Mouse (Mus musculus) midbrain, postnatal 0 days (tissue): ENCODE results near the gene Far1. TPM values are rescaled to one million over a fixed set of nuclear protein-coding genes. Genes with fewer than 3 reads are reported as not detected.

Experiments used
- ATAC-seq: fragments of 200-750 bp; cut with Nextera tagmentation; 2 replicates; pipeline ENCODE4 v1.8.0; 2017; ENCODE audit warnings: moderate number of reproducible peaks, mild to moderate bottlenecking, moderate TSS enrichment, moderate library complexity; ENCODE audit not compliant: low FRiP score
- DNase-seq: peaks from one replicate; pipeline ENCODE4 v3.0.0-alpha.2; 2015; ENCODE audit warnings: low spot score
- H3K27ac ChIP-seq: fragments of 300-500 bp; sonication (generic); 2 replicates; pipeline ENCODE4 v1.5.1; 2014; ENCODE audit warnings: low read depth, mild to moderate bottlenecking, low read length, mixed read lengths
- H3K27me3 ChIP-seq: fragments of 300-500 bp; sonication (generic); 2 replicates; pipeline ENCODE4 v1.6.1; 2014; ENCODE audit warnings: low read length, control low read depth, mixed read lengths; ENCODE audit not compliant: insufficient read depth
- H3K36me3 ChIP-seq: fragments of 300-500 bp; sonication (generic); 2 replicates; pipeline ENCODE4 v1.6.1; 2014; ENCODE audit warnings: low read length, control low read depth, mixed read lengths; ENCODE audit not compliant: insufficient read depth
- H3K4me1 ChIP-seq: fragments of 300-500 bp; sonication (generic); 2 replicates; pipeline ENCODE4 v1.6.1; 2014; ENCODE audit warnings: mild to moderate bottlenecking, control low read depth, antibody characterized with exemption, low read length, mixed read lengths; ENCODE audit not compliant: insufficient read depth
- H3K4me2 ChIP-seq: fragments of 300-500 bp; sonication (generic); 2 replicates; pipeline ENCODE4 v1.6.1; 2014; ENCODE audit warnings: low read depth, mild to moderate bottlenecking, low read length, mixed read lengths; ENCODE audit not compliant: poor library complexity, severe bottlenecking
- H3K4me3 ChIP-seq: fragments of 300-500 bp; sonication (generic); 2 replicates; pipeline ENCODE4 v1.5.1; 2014; ENCODE audit warnings: low read depth, mild to moderate bottlenecking, low read length, moderate library complexity
- H3K9ac ChIP-seq: fragments of 300-500 bp; sonication (generic); replicated peaks from 2 replicates; pipeline ENCODE4 v1.6.1; 2014; ENCODE audit warnings: mild to moderate bottlenecking, low read length, moderate library complexity, mixed read lengths; ENCODE audit not compliant: poor library complexity, severe bottlenecking
- H3K9me3 ChIP-seq: fragments of 300-500 bp; sonication (generic); 2 replicates; pipeline ENCODE4 v1.6.1; 2016; ENCODE audit warnings: low read length, control low read depth
- CTCF ChIP-seq: IDR thresholded peaks from 2 replicates; pipeline ENCODE4 v1.5.1; 2016; ENCODE audit warnings: antibody characterized with exemption, mild to moderate bottlenecking
- WGBS: fragments of 180-500 bp; shearing (Covaris S2); extraction: QIAGEN DNeasy Blood & Tissue Kit; methylation state at CpG from one replicate; pipeline ENCODE4 v1.1.7; 2014; 5-methylcytosine and 5-hydroxymethylcytosine counted together
- polyA plus RNA-seq: library from polyadenylated mRNA; unstranded; fragments of >200 nt; fragmentation: Nextera tagmentation; extraction: Ambion mirVana; gene quantifications from 2 replicates; pipeline ENCODE4 v1.2.1, GENCODE M21; 2015
- total RNA-seq: library from RNA; depleted of rRNA; stranded (reverse); fragments of >200 nt; gene quantifications from 2 replicates; pipeline ENCODE4 v1.2.3, GENCODE M21; 2014

Far1 gene
- total and polyA plus RNA-seq, 2 experiments from 2014 or later = 47.0 to 70.8 TPM

GRCm38 (mm10) chr7:113551742-113552463, 38.3 kb downstream of the Far1 start:
- H3K27ac ChIP-seq = no peak overlapping the region
- H3K36me3 ChIP-seq = peaks cover 6% of the 10 kb centered on the region; the same call in 1 of the 2 replicates
- no peak overlapping the region for H3K4me2 ChIP-seq
- H3K4me1 ChIP-seq = no peaks in the 10 kb centered on the region
- no peak overlapping the region for H3K9ac ChIP-seq
- ATAC-seq = no peak
- no peak overlapping the region for H3K4me3 ChIP-seq
- no peaks in the 10 kb centered on the region for H3K27me3 ChIP-seq
- H3K9me3 ChIP-seq = no peaks in the 10 kb centered on the region
- no peak for TF ChIP-seq CTCF
- DNase-seq = no peak

- no peak for ATAC-seq
- H3K4me3 ChIP-seq = no peak overlapping the region
- H3K9ac ChIP-seq = no peak overlapping the region
- H3K36me3 ChIP-seq = peaks cover 6% of the 10 kb centered on the region; the same call in 1 of the 2 replicates
- DNase-seq = no peak
- no peaks in the 10 kb centered on the region for H3K4me1 ChIP-seq
- 85% methylated on average over 2 of the region's 2 CpGs for WGBS
- no peak overlapping the region for H3K27ac ChIP-seq
- H3K27me3 ChIP-seq = no peaks in the 10 kb centered on the region
- no peaks in the 10 kb centered on the region for H3K9me3 ChIP-seq
- H3K4me2 ChIP-seq = no peak overlapping the region
- TF ChIP-seq CTCF = no peak
Measured at GRCm38 (mm10) chr7:113552508-113552907, 38.9 kb downstream of the Far1 start.

- WGBS = 72% methylated on average over 1 of the region's 1 CpGs
- peaks cover 6% of the 10 kb centered on the region; the same call in 1 of the 2 replicates for H3K36me3 ChIP-seq
- no peaks in the 10 kb centered on the region for H3K27me3 ChIP-seq
- H3K27ac ChIP-seq = no peak overlapping the region
- H3K4me2 ChIP-seq = no peak overlapping the region
- H3K4me3 ChIP-seq = no peak overlapping the region
- DNase-seq (no peak), ATAC-seq (no peak)
- no peaks in the 10 kb centered on the region for H3K9me3 ChIP-seq
- no peak for TF ChIP-seq CTCF
- H3K4me1 ChIP-seq = no peaks in the 10 kb centered on the region
- no peak overlapping the region for H3K9ac ChIP-seq
Measured at GRCm38 (mm10) chr7:113556138-113556537, 42.5 kb downstream of the Far1 start.

- Histone ChIP-seq H3K9me3 (no peaks in the 10 kb centered on the region), H3K36me3 (no peaks in the 10 kb centered on the region; the same call in 1 of the 2 replicates), H3K27ac (no peak overlapping the region), H3K4me2 (no peak overlapping the region), H3K4me3 (no peak overlapping the region), H3K9ac (no peak overlapping the region), H3K4me1 (no peaks in the 10 kb centered on the region), H3K27me3 (no peaks in the 10 kb centered on the region)
- TF ChIP-seq CTCF = no peak
- DNase-seq = no peak
- ATAC-seq = no peak
- 87% methylated on average over 1 of the region's 1 CpGs for WGBS
Measured at GRCm38 (mm10) chr7:113566892-113567291, 53.3 kb downstream of the Far1 start.

- Histone ChIP-seq H3K4me2 (no peak overlapping the region), H3K27ac (no peak overlapping the region), H3K9me3 (no peaks in the 10 kb centered on the region), H3K4me3 (no peak overlapping the region), H3K4me1 (no peaks in the 10 kb centered on the region), H3K9ac (no peak overlapping the region), H3K27me3 (no peaks in the 10 kb centered on the region), H3K36me3 (no peaks in the 10 kb centered on the region; the same call in 1 of the 2 replicates)
- no peak for DNase-seq
- TF ChIP-seq CTCF = no peak
- ATAC-seq = no peak
- WGBS = 80% methylated on average over 6 of the region's 6 CpGs
Measured at GRCm38 (mm10) chr7:113571121-113571520, 57.5 kb downstream of the Far1 start.

GRCm38 (mm10) chr7:113572741-113573140, 59.1 kb downstream of the Far1 start:
- Histone ChIP-seq H3K27ac (no peak overlapping the region), H3K27me3 (no peaks in the 10 kb centered on the region), H3K4me3 (no peak overlapping the region), H3K9ac (no peak overlapping the region), H3K4me1 (no peaks in the 10 kb centered on the region), H3K36me3 (no peaks in the 10 kb centered on the region), H3K9me3 (no peaks in the 10 kb centered on the region), H3K4me2 (no peak overlapping the region)
- ATAC-seq = no peak
- WGBS = 76% methylated on average over 2 of the region's 2 CpGs
- DNase-seq = no peak
- no peak for TF ChIP-seq CTCF
